Mouse (Mus musculus) T-helper 2 cell (primary cell): ENCODE measurements around the gene Nav2.

ENCODE experiments used
- in situ Hi-C: fragments of 300-600 bp; cut with MboI, MseI; formaldehyde crosslinking; loops from one replicate; pipeline ENCODE4 v1.15.1; 2025; ENCODE audit warnings: high pct_unique_total_duplicates

The Nav2 gene

GRCm38 (mm10) chr7:49047336-49047735 lies 138.8 kb downstream of the Nav2 start:
- in situ Hi-C loops = no loop called here

- in situ Hi-C loops = no loop called here
Measured at GRCm38 (mm10) chr7:49052871-49053618, 144.5 kb downstream of the Nav2 start.

DNA sequence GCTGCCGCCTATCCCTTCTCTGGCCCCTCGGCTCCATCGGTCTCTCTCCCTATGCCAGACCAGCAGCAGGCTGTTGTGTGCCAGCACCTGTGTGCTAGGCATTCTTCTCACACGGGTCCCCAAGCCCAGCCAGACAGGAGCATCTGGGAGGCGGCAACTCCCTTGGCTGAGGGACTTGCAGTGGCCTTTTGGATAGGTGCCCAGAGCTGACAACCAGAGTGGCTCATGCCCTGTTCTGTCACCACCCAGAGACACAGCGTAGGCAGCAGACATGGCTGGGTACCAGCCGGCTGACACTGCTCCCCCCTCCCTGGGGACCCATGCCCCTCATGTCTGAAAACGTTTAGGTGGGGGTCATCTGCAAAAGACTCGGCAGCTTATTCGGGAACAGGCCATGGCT lies 146.8 kb downstream of the Nav2 start:
- in situ Hi-C loops = no loop called here

GRCm38 (mm10) chr7:49058304-49059012 lies 149.9 kb downstream of the Nav2 start:
- in situ Hi-C loops = no loop called here

GRCm38 (mm10) chr7:49064792-49065521 lies 156.4 kb downstream of the Nav2 start:
- in situ Hi-C loops = no loop called here

- in situ Hi-C loops = no loop called here
Measured at GRCm38 (mm10) chr7:49065621-49066475, 157.3 kb downstream of the Nav2 start.

DNA sequence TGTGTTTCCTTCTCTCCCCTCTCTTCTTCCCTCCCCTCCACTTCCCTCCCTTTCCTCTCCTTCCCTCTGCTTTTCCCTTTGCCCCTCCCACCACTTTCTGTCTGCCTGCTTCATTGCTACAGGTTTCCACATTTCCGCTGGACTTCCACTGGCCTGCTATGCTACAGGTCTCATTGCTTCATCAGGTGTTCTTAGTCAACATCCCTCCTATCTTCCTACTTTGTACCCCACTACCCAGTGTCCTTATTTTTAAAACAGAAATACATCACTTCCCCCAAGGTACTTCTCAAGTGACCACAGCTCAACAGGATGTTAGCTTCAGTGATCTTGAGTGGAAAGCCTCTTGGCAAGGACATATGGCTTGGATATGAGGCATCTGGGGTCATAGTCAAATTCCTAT lies 158.3 kb downstream of the Nav2 start:
- in situ Hi-C loops = no loop called here

DNA sequence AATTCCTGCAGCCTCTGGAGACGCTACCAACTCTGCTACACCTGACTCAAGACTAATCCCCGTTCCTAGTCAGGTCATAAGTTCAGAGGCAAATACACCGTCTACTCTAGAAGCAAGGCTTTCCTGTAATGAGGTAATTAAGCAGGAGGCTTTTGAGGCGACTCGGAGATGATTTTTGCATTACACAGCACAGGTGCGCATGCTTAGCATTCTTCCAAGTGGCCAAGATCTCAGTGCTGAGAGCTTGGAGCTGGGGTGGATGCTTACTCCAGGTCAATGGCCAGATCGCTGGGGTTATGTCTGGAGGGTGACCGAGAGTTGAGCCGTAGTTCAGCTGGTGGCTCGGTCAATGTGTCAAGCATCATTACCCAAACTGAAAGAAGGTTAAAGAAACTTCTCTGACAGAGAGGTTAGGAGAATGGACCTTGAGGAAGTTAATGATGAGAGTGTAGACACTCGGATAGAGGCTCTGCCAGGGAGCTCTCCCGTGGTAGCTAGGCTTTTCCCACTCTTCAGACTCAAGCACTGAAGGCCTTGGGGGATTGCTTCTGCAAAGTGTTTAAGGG lies 161.0 kb downstream of the Nav2 start:
- in situ Hi-C loops = no loop called here

DNA sequence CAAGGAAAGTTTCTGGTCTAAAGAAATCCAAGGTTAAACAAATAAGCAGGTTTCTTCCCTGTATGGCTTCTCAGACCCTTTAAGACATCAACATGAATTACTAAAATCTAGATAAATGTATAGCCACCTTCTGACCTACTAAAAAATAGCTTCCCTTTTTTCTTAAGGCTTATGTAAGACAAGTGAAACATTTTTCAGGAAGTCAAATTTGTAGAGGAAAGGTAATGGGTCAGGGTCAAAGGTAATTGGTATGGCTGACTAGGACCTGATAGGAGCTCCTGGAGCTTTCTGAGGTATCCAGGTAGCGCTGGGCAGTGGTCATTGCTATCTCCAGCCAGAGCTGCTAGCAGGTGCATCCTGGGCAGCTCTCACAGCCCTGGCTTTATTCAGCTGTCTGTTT lies 162.1 kb downstream of the Nav2 start:
- in situ Hi-C loops = no loop called here

- in situ Hi-C loops = no loop called here
Measured at GRCm38 (mm10) chr7:49071141-49071567, 162.6 kb downstream of the Nav2 start.

GRCm38 (mm10) chr7:49075333-49075934 lies 166.9 kb downstream of the Nav2 start:
- in situ Hi-C loops = no loop called here

GRCm38 (mm10) chr7:49076283-49076694 lies 167.8 kb downstream of the Nav2 start:
- in situ Hi-C loops = no loop called here

DNA sequence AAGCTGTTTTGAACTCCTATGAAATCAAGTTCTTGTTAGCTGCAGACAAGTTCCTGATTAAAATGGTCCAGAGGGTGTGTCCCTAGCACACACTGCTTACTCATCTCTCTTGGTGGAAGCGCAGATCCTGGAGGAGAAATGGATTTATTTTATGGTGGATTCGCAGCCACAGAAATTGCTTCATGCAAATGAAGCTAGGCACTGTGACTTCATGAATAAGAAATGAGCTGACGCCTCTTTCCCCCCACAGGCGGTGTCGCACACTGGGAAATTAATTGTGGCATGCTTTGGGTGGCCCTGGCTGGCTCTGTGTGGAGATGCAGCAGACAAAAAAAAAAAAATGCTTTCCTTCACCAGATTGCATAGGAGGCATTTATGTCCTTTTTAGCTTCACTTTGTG lies 170.4 kb downstream of the Nav2 start:
- in situ Hi-C loops = no loop called here

DNA sequence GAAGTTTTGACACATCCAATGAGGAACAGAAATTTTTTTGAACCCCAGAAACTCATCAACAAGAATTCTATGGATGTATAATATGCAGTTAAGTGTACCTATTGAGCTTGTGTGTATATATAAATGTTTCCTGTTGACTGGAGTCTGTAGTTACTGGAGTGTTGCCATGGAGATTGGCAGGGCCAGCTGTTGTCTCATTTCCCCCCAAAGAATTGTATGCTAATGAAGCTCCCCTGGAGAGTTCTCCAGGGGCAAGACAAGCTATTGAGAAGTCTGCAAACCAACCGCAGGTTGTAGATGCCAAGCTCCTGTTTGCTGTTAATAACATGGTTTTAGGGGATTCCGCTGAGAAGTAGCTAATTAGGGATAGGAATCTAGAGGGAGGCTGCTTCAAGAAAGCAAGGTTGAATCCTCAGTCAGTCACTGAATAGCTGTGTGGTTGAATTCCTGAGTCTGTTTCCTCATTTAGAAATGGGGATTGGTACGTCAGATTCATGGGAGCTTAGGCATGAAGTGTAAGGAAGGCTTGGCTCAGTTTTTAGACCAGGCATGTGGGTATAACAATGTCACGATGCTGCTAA lies 174.2 kb downstream of the Nav2 start:
- in situ Hi-C loops = no loop called here

- in situ Hi-C loops = no loop called here
Measured at GRCm38 (mm10) chr7:49084768-49085167, 176.3 kb downstream of the Nav2 start.

DNA sequence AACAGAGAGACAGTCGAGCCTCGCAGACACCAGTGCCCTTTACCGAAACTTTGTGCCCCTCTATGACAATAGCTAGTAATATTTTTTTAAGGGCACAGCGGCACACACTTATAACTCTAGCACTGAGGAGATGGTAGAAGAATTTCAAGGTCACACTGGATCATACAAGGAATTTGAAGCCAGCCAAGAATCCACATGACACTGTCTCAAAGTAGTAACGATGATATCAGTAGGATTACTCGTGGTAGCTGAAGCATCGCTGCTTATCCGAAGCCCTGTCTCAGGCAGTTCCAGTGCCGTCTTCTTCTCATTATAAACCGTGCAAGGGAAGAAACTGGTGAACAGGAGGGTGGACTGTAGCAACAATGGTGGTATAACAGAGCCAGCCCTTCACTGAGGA lies 177.2 kb downstream of the Nav2 start:
- in situ Hi-C loops = no loop called here

- in situ Hi-C loops = no loop called here
Measured at GRCm38 (mm10) chr7:49087154-49087553, 178.6 kb downstream of the Nav2 start.

- in situ Hi-C loops = no loop called here
Measured at GRCm38 (mm10) chr7:49088198-49088912, 179.8 kb downstream of the Nav2 start.

DNA sequence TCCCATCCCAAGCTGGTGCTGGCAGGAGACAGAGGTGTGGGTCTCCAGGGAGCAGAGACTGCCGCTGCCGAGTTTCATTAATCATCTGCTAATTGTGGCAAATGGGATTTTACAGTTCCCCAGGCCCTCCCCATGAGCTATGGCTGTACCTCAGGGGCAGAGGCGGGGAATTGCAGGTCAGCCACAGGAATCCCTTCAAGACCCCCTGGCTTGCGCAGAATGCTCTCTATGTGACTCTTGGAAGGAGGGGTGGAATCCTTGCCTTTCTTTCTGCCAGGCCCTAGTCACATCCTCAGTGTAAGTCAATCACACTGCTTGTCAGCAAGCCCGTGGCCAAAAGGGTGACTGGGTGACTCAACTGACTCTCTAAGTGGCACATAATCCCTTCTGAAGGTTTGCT lies 182.9 kb downstream of the Nav2 start:
- in situ Hi-C loops = no loop called here

DNA sequence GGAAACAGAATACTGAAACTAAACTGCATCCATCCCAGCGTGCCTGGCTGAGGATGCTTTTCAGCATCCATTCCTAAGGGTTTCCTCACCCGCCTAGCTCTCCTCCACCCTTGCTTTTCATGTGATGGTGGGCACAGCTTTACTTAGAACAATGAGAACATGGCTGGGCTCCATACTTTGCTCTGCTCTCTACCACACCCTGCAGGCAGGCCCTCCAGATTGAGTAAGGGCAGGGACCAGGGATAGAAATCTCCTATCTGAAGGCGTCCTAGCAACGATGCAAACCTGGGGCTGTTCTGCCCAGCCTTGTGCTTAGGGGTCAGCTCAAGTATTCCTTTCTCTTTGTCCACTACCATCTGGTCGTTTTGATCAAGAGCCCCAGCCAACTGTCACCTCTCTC lies 183.4 kb downstream of the Nav2 start:
- in situ Hi-C loops = no loop called here
